Mouse (Mus musculus) right cerebral cortex, postnatal 25 days (tissue): ENCODE results near the gene Map1lc3b.
"Not testable (repeated sequence)": the region's sequence is repeated elsewhere in the genome, so short reads cannot be mapped to it uniquely, and the experiment has no call there.

ENCODE experiments used
- DNase-seq: peaks from one replicate; pipeline ENCODE4 v3.0.0; 2022

Map1lc3b gene

GRCm38 (mm10) chr8:121573275-121573674 is 16.9 kb upstream of the Map1lc3b start:
- DNase-seq: no peak

GRCm38 (mm10) chr8:121575661-121576060 is 14.5 kb upstream of the Map1lc3b start:
- DNase-seq: no peak

GRCm38 (mm10) chr8:121577751-121578675 is 12.1 kb upstream of the Map1lc3b start:
- DNase-seq: no peak

- peak; percentile 93 for DNase-seq
These were observed 11.3 kb upstream of the Map1lc3b start, which contains the start of gene Fbxo31 for GRCm38 (mm10) chr8:121578676-121579451. Fbxo31 (minus strand) TSS chr8:121578806.

GRCm38 (mm10) chr8:121580465-121580864 is 9.7 kb upstream of the Map1lc3b start:
- no peak for DNase-seq

GRCm38 (mm10) chr8:121583653-121584052 is 6.5 kb upstream of the Map1lc3b start:
- no peak for DNase-seq

- DNase-seq: no peak
These were observed 5.4 kb upstream of the Map1lc3b start for GRCm38 (mm10) chr8:121584730-121585129.

- DNase-seq: peak; percentile 100
These were observed 4.9 kb upstream of the Map1lc3b start for GRCm38 (mm10) chr8:121585159-121585825.

- no peak for DNase-seq
These were observed 1.4 kb upstream of the Map1lc3b start for GRCm38 (mm10) chr8:121588750-121589149.

GRCm38 (mm10) chr8:121589205-121589726 is 895 bp upstream of the Map1lc3b start:
- no peak for DNase-seq

GRCm38 (mm10) chr8:121591178-121592066 is 1.3 kb downstream of the Map1lc3b start:
- no peak for DNase-seq

GRCm38 (mm10) chr8:121593293-121593692 is 3.1 kb downstream of the Map1lc3b start:
- DNase-seq: no peak

GRCm38 (mm10) chr8:121593983-121594382 is 3.8 kb downstream of the Map1lc3b start:
- DNase-seq: no peak

- DNase-seq: not testable (repeated sequence)
These were observed 7.3 kb downstream of the Map1lc3b start for GRCm38 (mm10) chr8:121597492-121597891.

GRCm38 (mm10) chr8:121598190-121598589 is 8.0 kb downstream of the Map1lc3b start:
- no peak for DNase-seq

- DNase-seq: peak; percentile 55
These were observed 8.7 kb downstream of the Map1lc3b start for GRCm38 (mm10) chr8:121598892-121599291.

GRCm38 (mm10) chr8:121599842-121600241 is 9.7 kb downstream of the Map1lc3b start:
- DNase-seq: no peak

- no peak for DNase-seq
These were observed 12.2 kb downstream of the Map1lc3b start for GRCm38 (mm10) chr8:121602411-121602810.

GRCm38 (mm10) chr8:121602860-121603259 is 12.7 kb downstream of the Map1lc3b start:
- peak; percentile 68 for DNase-seq

- DNase-seq: no peak
These were observed 13.6 kb downstream of the Map1lc3b start for GRCm38 (mm10) chr8:121603801-121604200.

GRCm38 (mm10) chr8:121607661-121608060 is 17.5 kb downstream of the Map1lc3b start:
- DNase-seq: no peak

GRCm38 (mm10) chr8:121609251-121609650 is 19.1 kb downstream of the Map1lc3b start:
- no peak for DNase-seq
